Mouse (Mus musculus): Measurements from ENCODE around the gene Rab11fip4. TPM values are rescaled to one million over a fixed set of nuclear protein-coding genes. Genes with fewer than 3 reads are reported as not detected.

Gene Rab11fip4
- polyA plus RNA-seq, 1 experiment from 2014 or later, result 9.1 TPM

DNA sequence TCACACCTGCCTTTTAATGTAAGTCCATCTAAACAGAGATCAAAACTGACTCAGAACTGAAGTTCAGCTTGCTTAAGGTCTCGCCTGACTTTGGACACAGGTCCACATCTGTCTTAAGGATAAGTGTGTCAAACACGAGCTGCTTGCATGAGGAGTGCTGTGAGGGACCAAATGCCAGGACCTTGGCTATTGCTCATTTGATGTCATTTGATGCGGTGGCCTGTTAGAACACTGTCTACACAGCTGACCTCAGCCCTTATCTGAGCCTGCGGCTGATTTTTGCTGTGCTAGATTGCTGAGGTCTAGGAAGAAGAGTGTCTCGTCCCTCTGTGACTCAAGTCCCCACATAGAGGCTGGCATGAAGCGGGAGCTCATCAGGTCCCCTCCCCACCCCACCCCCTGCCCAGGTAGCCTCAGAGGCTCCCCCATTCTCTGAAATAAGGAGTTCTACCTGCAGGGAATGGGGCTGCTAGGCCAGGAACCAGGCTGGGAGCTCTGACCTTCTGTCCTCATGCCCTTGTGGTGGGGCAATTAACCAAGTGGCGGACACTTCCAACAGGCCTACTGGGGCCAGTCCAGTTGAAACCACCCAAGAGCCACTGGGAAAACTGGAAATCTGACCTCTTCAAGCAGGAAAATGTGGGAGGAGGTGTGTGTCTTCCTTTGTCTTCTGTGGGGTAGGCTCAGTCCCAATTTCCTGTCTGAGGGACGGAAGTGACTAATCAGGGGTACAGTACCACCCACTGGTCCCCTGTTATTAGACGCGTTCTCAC is 149.9 kb downstream of the Rab11fip4 start:
- Histone ChIP-seq H3K9me3 (replicated peaks; ENCODE audit: low read length) (no peaks in the 10 kb centered on the region), H3K4me3 (replicated peaks; ENCODE audit: low read depth, low read length) (no peak overlapping the region), H3K27me3 (ENCODE audit: insufficient read depth, low read length) (no peaks in the 10 kb centered on the region), H3K27ac (no peak overlapping the region), H3K4me1 (replicated peaks; ENCODE audit: insufficient read depth, low read length) (peaks cover 34% of the 10 kb centered on the region), H3K4me2 (ENCODE audit: low read length) (no peak overlapping the region), H3K36me3 (ENCODE audit: insufficient read depth, low read length) (no peaks in the 10 kb centered on the region), H3K9ac (ENCODE audit: low read depth, low read length) (no peak overlapping the region)
- 83% methylated on average over 10 of the region's 10 CpGs for WGBS
- DNase-seq (ENCODE audit: low spot score), result no peak
- ATAC-seq (replicated peaks; ENCODE audit: low FRiP score, low read depth), result no peak
- TF ChIP-seq CTCF (IDR thresholded peaks at IDR 0.05; ENCODE audit: low read depth), result no peak

DNA sequence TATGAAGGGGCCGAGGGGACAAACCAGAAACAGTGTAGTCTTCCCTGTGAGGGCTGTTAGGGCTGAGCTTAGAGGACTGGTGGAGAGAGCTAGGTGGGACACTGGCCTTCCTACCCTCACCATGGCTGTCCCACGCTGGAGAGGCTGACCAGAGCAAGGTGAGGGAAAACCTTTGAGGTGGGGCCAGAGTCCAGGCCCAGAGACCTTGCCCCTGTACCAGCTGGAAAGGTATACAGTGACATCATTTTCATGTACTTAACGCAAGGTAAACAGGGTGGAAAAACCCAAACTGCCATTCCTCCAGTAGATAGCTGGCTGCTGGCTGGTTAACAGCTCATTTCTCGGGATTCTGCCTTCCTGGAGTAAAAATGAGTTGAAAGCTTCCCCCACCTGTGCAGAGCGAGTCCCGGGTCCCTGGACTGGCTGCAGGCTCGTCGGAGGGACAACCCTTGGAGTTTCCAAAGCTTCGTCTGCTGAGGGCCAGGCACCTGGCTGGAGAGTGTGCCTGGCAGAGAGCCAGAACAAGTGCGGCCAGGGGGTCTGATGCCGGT is 155.6 kb downstream of the Rab11fip4 start:
- no peaks in the 10 kb centered on the region for H3K27me3 ChIP-seq (ENCODE audit: insufficient read depth, low read length)
- H3K4me3 ChIP-seq (replicated peaks; ENCODE audit: low read depth, low read length), result no peak overlapping the region
- H3K27ac ChIP-seq, result no peak overlapping the region
- no peaks in the 10 kb centered on the region for H3K9me3 ChIP-seq (replicated peaks; ENCODE audit: low read length)
- H3K36me3 ChIP-seq (ENCODE audit: insufficient read depth, low read length), result no peaks in the 10 kb centered on the region
- WGBS, result 73% methylated on average over 11 of the region's 11 CpGs
- ATAC-seq (replicated peaks; ENCODE audit: low FRiP score, low read depth) (no peak), DNase-seq (ENCODE audit: low spot score) (no peak)
- H3K9ac ChIP-seq (ENCODE audit: low read depth, low read length), result no peak overlapping the region
- no peak overlapping the region for H3K4me2 ChIP-seq (ENCODE audit: low read length)
- no peaks in the 10 kb centered on the region for H3K4me1 ChIP-seq (replicated peaks; ENCODE audit: insufficient read depth, low read length)
- no peak for TF ChIP-seq CTCF (IDR thresholded peaks at IDR 0.05; ENCODE audit: low read depth)

MicroRNA genes within 50 kb of the gene (microRNA counts, 519-probe panel; counts per million panel counts)
- 2,602 counts per million, percentile 69 among the panel's probes with 10 or more counts for microRNA mmu-miR-193
- 5,000 counts per million, percentile 82 among the panel's probes with 10 or more counts for microRNA mmu-miR-365

Small RNA genes within 50 kb of the gene (microRNA-seq; reads per million reads assigned to microRNA genes)
- gene Mir193a (19.8 reads per million, percentile 33 among the genes with 10 or more reads in this experiment), gene Mir365-2 (0.80 reads per million)

Other genes starting within 250 kb of the Rab11fip4 start
- gene Omg, start 87.1 kb upstream of the Rab11fip4 start, polyA plus RNA-seq (2015; fragmentation: Nextera tagmentation; extraction: Ambion mirVana), result 0.17 and 0.26 TPM in 2 replicates
- gene Evi2b, start 67.5 kb upstream of the Rab11fip4 start, polyA plus RNA-seq (2015; fragmentation: Nextera tagmentation; extraction: Ambion mirVana), result 0.78 and 0.82 TPM in 2 replicates
- gene Evi2, start 60.6 kb upstream of the Rab11fip4 start, polyA plus RNA-seq (2015; fragmentation: Nextera tagmentation; extraction: Ambion mirVana), result 0.12 and 0.18 TPM in 2 replicates
- gene Evi2a, start 60.6 kb upstream of the Rab11fip4 start, polyA plus RNA-seq (2015; fragmentation: Nextera tagmentation; extraction: Ambion mirVana), result 3.3 and 3.4 TPM in 2 replicates

All from kidney, postnatal 0 days (tissue).